Mouse (Mus musculus): ENCODE measurements at regions not wholly inside any gene's neighbourhood (a gene's known extent, or its start where the extent isn't known, plus 50 kb on each side); places are given as distances from the start of the nearest gene placed in this dataset.

GRCm38 (mm10) chr15:90432154-90432553, 208.0 kb downstream of the Alg10b start:
- dilution Hi-C loops (cut with MboI; ENCODE audit: extremely low pct_ligation_motif_present, extremely low pct_unique_long_range_greater_than_20kb, low sequenced_read_pairs): no loop called here
- H3K9me3 ChIP-seq (replicated peaks; ENCODE audit: low read length): peaks cover 46% of the 10 kb centered on the region
- DNase-seq (ENCODE audit: extremely low read depth): no peak

DNA sequence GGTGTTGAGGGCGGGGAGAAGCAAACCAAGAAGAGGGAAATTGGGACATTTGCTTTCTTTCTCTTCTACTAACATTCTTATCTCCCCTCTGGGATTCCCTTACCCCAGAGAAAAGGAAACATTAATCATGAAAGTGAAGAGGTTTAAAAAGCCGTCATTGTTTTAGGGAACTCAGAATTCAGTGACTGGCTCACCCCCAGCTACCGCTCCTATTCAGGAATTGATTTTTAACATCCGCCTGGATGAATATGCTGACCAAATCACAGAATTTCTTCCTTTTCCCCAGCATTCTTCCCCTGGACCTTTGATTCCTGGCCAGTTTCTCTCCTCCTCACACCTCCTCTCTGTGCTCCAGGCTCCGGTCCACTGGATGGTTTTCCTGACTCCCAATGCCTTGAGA, 211.2 kb downstream of the Alg10b start:
- no peaks in the 10 kb centered on the region for H3K27me3 ChIP-seq (replicated peaks)
- in situ Hi-C loops (cut with MboI; ENCODE audit: low pct_ligation_motif_present, low pct_unique_long_range_greater_than_20kb, low sequenced_read_pairs): no loop called here
- TF ChIP-seq UBTF (IDR thresholded peaks at IDR 0.05; ENCODE audit: low read depth, low read length) (no peak), NRF1 (IDR thresholded peaks at IDR 0.05; ENCODE audit: low read depth, low read length) (no peak), ZKSCAN1 (IDR thresholded peaks at IDR 0.05; ENCODE audit: borderline replicate concordance, low read depth, low read length) (no peak), USF1 (IDR thresholded peaks at IDR 0.05; ENCODE audit: low read depth, low read length) (no peak), MYC (IDR thresholded peaks at IDR 0.05; ENCODE audit: low read depth, low read length) (no peak), CHD2 (IDR thresholded peaks at IDR 0.05; ENCODE audit: low read length) (no peak), E2F4 (IDR thresholded peaks at IDR 0.05; ENCODE audit: insufficient replicate concordance, low read depth, low read length) (no peak), MXI1 (IDR thresholded peaks at IDR 0.05; ENCODE audit: low read depth, low read length) (no peak), MAX (IDR thresholded peaks at IDR 0.05; ENCODE audit: low read length) (no peak), POLR2AphosphoS2 (IDR thresholded peaks at IDR 0.05; ENCODE audit: low read depth, low read length) (no peak), KAT2A (IDR thresholded peaks at IDR 0.05; ENCODE audit: insufficient replicate concordance, low read length) (no peak), RAD21 (IDR thresholded peaks at IDR 0.05; ENCODE audit: low read depth, low read length) (no peak), RCOR1 (conservative IDR thresholded peaks at IDR 0.05; ENCODE audit: low read depth, low read length) (no peak), POLR2A (IDR thresholded peaks at IDR 0.05; ENCODE audit: low read depth, low read length) (no peak), JUND (conservative IDR thresholded peaks at IDR 0.05; ENCODE audit: low read depth, low read length) (no peak)

More at GRCm38 (mm10) chr15:90432154-90432553, 208.0 kb downstream of the Alg10b start:
- H3K36me3 ChIP-seq (replicated peaks in 1 of 2; ENCODE audit: control insufficient read depth in 1 of 2, insufficient read depth in 1 of 2, low read length in 1 of 2): no peaks in the 10 kb centered on the region
- H3K4me1 ChIP-seq (ENCODE audit: control insufficient read depth in 1 of 2, insufficient read depth in 2 of 2): no peaks in the 10 kb centered on the region
- no peak overlapping the region for H3K27ac ChIP-seq (ENCODE audit: insufficient read depth, low read depth)
- in situ Hi-C loops (cut with MboI; ENCODE audit: low pct_ligation_motif_present, low pct_unique_long_range_greater_than_20kb, low sequenced_read_pairs): no loop called here
- no peak overlapping the region for H3K4me3 ChIP-seq (replicated peaks in 1 of 3; ENCODE audit: low read depth in 2 of 3, low read length in 2 of 3, poor library complexity in 1 of 3)
- H3K27me3 ChIP-seq (replicated peaks): no peaks in the 10 kb centered on the region
- no peak for TF ChIP-seq TBP (conservative IDR thresholded peaks at IDR 0.05; ENCODE audit: low read depth, low read length)
- H3K9ac ChIP-seq (ENCODE audit: insufficient read depth, low read depth): no peak overlapping the region
- H3K79me2 ChIP-seq (replicated peaks; ENCODE audit: control insufficient read depth, extremely low read depth, insufficient read depth, poor library complexity, severe bottlenecking): no peaks in the 10 kb centered on the region
- H3K4me2 ChIP-seq (ENCODE audit: insufficient read depth, low read depth, poor library complexity, severe bottlenecking): no peak overlapping the region

More for the DNA sequence above, 211.2 kb downstream of the Alg10b start:
- H3K4me1 ChIP-seq (ENCODE audit: control insufficient read depth in 1 of 2, insufficient read depth in 2 of 2): no peaks in the 10 kb centered on the region
- DNase-seq (ENCODE audit: extremely low read depth): no peak
- H3K4me2 ChIP-seq (ENCODE audit: insufficient read depth, low read depth, poor library complexity, severe bottlenecking): no peak overlapping the region
- H3K4me3 ChIP-seq (replicated peaks in 1 of 3; ENCODE audit: low read depth in 2 of 3, low read length in 2 of 3, poor library complexity in 1 of 3): no peak overlapping the region
- no peaks in the 10 kb centered on the region for H3K79me2 ChIP-seq (replicated peaks; ENCODE audit: control insufficient read depth, extremely low read depth, insufficient read depth, poor library complexity, severe bottlenecking)
- dilution Hi-C loops (cut with MboI; ENCODE audit: extremely low pct_ligation_motif_present, extremely low pct_unique_long_range_greater_than_20kb, low sequenced_read_pairs): no loop called here
- no peak overlapping the region for H3K9ac ChIP-seq (ENCODE audit: insufficient read depth, low read depth)
- no peak overlapping the region for H3K27ac ChIP-seq (ENCODE audit: insufficient read depth, low read depth)
- no peaks in the 10 kb centered on the region for H3K36me3 ChIP-seq (replicated peaks in 1 of 2; ENCODE audit: control insufficient read depth in 1 of 2, insufficient read depth in 1 of 2, low read length in 1 of 2)
- H3K9me3 ChIP-seq (replicated peaks; ENCODE audit: low read length): peaks cover 41% of the 10 kb centered on the region

All from CH12.LX (cell line).